Mouse (Mus musculus) forelimb bud, embryonic 11.5 days (tissue): ENCODE measurements around the gene Stxbp3.

ENCODE experiments used
- DNase-seq: peaks from one replicate; pipeline ENCODE4 v3.0.0-alpha.2; 2012; ENCODE audit warnings: low read depth, low spot score

The Stxbp3 gene

GRCm38 (mm10) chr3:108765476-108765875 lies 74.8 kb downstream of the Stxbp3 start:
- DNase-seq: no peak

- DNase-seq: no peak
These were observed 75.3 kb downstream of the Stxbp3 start for GRCm38 (mm10) chr3:108764976-108765375.

- no peak for DNase-seq
These were observed 76.6 kb downstream of the Stxbp3 start for GRCm38 (mm10) chr3:108763691-108764090.

- DNase-seq: no peak
These were observed 77.7 kb downstream of the Stxbp3 start for GRCm38 (mm10) chr3:108762597-108763111.

- DNase-seq: no peak
These were observed 80.5 kb downstream of the Stxbp3 start for GRCm38 (mm10) chr3:108759566-108760420.

- no peak for DNase-seq
These were observed 82.8 kb downstream of the Stxbp3 start for GRCm38 (mm10) chr3:108757570-108757969.

- DNase-seq: no peak
These were observed 84.2 kb downstream of the Stxbp3 start for GRCm38 (mm10) chr3:108756131-108756530.

GRCm38 (mm10) chr3:108755542-108755941 lies 84.8 kb downstream of the Stxbp3 start:
- DNase-seq: no peak

- no peak for DNase-seq
These were observed 85.8 kb downstream of the Stxbp3 start for GRCm38 (mm10) chr3:108754541-108754940.

GRCm38 (mm10) chr3:108751691-108752090 lies 88.6 kb downstream of the Stxbp3 start:
- DNase-seq: no peak

- peak; percentile 17 for DNase-seq
These were observed 89.3 kb downstream of the Stxbp3 start for GRCm38 (mm10) chr3:108751061-108751460.

GRCm38 (mm10) chr3:108744060-108744459 lies 96.3 kb downstream of the Stxbp3 start:
- DNase-seq: no peak
